Mouse (Mus musculus) thymus, postnatal 36 days (tissue): ENCODE measurements around the gene Olfr221.

Experiments
- DNase-seq, 2 experiments: peaks; one replicate each; pipeline ENCODE4 v3.0.0; 2022; ENCODE audit warnings: mixed read lengths in 2 of 2

Olfr221 gene

DNA sequence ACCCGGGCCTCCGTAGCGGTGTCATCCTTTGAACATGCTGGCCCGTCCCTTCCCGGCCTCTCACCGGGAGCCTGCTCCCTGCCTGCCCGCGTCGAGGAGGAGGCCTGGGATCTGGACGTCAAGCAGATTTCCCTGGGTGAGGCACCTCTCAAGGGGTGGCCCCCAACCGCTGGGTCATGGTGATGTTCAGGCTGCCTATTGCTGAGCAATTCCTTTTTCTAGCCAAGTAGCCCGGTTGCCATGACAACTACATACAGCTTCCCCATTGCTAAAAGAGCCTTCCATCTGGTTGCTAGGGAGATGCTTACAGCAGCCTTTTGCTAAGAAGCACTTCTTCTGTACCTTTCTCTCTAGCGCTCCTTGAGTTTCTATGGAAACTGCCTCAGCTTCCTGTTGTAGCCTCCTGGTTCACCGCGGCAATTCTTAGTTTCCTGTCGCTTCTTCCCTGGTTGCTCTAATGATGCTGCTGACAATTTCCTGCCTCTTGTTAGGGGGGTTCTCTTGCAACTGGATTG lies 38.2 kb downstream of the Olfr221 start:
- peak in 1 of 2 experiments; percentile 45 for DNase-seq

DNA sequence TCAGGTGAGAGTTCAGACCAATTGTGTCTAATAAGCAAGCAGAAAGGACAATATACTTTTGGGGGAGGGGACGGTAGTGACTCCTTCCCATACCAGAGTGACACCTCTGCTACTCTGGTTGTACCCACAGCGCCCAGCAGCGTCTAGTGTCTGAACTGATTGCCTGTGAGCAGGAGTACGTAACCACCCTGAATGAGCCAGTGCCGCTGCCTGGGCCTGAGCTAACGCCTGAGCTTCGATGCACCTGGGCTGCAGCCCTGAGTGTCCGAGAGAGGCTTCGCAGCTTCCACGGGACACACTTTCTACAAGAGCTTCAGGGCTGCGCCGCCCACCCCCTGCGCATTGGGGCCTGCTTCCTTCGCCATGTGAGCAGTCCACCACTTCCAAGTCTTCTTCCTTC lies 44.8 kb downstream of the Olfr221 start:
- peak in 1 of 2 experiments; percentile 4 for DNase-seq

DNA sequence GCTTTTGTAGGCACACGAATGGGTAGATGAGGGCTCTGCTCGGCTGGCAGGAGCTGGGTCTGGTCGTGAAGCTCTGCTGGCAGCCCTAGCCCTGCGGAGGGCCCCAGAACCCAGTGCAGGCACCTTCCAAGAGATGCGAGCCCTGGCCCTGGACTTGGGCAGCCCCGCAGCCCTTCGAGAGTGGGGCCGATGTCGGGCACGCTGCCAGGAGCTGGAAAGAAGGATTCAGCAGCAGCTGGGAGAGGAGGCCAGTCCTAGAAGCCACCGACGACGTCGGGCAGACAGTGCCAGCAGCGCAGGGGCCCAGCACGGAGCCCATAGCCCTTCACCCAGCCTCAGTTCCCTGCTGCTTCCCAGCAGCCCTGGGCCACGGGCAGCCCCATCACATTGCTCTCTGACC lies 45.4 kb downstream of the Olfr221 start:
- peak in 1 of 2 experiments; percentile 6 for DNase-seq

DNA sequence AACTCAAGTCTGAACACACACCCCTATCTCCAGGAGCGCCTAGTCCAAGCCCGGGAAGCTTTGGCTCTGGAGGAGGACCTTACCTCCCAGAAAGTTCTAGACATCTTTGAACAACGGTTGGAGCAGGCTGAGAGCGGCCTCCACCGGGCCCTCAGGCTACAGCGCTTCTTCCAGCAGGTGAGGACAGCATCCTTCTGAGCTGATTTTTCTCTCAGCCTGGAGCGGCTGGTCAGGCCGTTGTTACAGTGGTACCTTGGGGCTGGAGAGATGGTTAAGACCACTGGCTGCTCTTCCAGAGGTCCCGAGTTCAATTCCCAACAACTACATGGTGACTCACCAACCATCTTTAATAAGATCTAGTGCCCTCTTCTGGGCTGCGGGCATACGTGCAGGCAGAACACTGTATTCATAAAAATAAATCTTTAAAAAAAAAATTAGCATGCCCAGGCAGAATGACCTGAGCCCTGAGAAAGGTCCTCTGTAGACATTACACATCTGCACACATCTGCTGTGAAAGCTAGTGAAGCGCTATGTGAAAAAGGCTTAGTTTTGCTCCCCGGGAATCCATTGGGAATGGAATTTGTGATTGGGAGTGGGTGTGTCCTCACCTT lies 45.9 kb downstream of the Olfr221 start:
- DNase-seq: no peak

DNA sequence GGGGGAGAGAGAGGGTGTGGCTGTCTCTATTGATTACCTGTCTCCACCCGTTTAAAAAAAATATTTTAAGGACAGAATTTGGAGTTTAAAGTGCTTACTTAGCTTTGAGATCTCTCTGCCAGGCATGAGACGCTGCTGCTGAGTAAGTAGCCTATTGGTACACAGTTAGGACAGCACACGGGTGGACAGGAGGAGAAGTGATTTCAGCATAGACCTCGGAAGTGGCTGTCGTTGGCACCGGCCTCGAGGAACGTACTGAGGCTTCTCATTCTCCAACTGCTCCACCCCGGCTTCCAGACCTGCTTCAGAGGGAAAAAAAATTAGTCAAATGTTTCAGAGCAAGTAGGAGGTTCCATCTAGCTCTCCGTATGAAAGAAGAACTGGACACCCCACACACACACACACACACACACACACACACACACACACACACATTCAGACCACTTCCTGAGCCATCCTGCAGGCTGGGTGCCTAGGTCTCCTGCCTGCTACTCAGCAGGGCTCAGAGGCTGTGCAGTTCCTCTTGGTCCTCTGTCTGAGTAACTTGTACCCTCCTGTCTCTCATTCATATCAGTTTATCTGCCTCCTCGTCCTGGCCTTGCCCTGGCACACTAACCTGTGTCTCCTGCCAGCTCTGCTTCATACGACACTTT lies 46.9 kb downstream of the Olfr221 start:
- DNase-seq: no peak

DNA sequence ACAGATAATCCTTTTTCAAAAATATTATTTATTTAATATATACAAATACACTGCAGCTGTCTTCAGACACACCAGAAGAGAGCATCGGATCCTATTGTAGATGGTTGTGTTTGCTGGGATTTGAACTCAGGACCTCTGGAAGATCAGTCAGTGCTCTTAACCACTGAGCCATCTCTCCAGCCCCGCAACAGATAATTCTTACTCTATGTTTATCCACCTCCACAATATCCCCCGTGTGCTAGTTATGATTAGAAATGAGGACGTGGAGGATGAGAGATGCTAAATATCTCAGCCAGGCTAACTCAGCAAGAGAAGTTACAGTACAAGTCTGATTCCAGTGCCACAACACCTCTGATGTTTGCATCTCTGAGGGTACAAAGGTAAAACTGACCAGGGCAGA lies 47.8 kb downstream of the Olfr221 start:
- DNase-seq: no peak

DNA sequence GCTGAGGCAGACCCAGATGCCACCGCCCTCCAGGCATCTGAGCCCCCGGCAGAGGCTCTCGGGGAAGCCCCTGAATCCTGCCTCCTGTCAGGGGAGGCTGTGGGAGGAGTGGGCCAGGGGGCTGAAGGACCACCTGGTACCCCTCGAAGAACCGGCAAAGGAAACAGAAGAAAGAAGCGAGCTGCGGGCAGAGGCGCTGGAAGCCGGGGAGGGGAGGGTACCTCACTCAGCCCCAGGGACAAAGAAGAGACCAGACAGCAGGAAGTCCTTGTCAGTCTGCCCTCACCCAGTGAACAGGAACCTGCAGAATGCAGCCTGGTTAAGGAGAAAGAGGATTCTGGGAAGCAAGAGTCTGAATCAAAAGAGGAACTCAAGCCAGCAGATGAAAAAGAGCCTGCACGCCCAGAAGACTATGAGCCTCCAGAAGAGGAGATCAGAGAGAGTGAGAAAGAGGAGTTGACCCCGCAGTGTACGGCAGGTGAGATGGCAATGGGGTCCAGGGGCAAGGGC lies 52.7 kb downstream of the Olfr221 start:
- peak in 1 of 2 experiments; percentile 22 for DNase-seq

DNA sequence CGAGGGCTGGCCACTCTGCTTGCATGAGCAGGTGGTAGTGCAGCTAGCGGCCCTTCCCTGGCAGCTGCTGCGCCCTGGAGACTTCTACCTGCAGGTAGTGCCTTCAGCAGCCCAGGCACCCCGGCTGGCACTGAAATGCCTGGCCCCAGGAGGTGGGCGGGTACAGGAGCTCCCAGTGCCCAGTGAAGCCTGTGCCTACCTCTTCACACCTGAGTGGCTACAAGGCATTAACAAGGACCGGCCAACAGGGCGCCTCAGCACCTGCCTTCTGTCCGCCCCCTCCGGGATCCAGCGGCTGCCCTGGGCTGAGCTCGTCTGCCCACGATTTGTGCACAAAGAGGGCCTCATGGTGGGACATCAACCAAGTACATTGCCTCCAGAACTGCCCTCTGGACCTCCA lies 53.5 kb downstream of the Olfr221 start:
- no peak for DNase-seq

DNA sequence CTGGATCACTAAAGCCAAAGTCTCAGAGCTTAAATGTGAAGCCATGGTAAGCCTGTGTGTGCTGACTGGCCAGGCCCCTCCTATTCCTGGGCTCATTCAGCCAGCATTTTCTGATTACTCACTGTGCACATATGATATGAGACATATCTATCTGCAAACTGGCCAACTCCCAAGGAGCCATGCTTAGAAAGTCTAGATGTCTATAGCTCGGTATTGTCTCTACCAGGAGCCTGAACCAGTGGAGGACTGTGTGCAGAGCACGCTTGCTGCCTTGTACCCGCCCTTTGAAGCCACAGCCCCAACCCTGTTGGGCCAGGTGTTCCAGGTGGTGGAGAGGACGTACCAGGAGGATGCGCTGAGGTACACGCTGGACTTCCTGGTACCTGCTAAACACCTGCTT lies 55.1 kb downstream of the Olfr221 start:
- DNase-seq: no peak

DNA sequence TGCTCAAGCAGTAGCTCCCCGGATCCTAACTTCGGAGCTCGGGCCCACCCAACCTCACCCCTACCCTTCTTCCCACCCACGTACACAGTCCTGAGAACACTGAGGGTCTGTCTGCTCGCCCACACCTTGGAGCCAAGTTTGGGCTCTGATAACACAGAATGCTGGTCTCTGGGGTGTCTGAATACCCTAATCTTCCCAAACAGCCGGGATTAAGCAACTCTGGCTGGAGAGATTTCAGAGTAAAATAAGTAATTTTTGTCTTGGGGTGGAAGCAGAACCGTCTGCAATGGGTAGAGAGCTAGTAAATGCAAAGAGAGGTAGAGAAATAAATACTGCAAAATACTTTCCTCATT lies 56.1 kb downstream of the Olfr221 start:
- DNase-seq: no peak

DNA sequence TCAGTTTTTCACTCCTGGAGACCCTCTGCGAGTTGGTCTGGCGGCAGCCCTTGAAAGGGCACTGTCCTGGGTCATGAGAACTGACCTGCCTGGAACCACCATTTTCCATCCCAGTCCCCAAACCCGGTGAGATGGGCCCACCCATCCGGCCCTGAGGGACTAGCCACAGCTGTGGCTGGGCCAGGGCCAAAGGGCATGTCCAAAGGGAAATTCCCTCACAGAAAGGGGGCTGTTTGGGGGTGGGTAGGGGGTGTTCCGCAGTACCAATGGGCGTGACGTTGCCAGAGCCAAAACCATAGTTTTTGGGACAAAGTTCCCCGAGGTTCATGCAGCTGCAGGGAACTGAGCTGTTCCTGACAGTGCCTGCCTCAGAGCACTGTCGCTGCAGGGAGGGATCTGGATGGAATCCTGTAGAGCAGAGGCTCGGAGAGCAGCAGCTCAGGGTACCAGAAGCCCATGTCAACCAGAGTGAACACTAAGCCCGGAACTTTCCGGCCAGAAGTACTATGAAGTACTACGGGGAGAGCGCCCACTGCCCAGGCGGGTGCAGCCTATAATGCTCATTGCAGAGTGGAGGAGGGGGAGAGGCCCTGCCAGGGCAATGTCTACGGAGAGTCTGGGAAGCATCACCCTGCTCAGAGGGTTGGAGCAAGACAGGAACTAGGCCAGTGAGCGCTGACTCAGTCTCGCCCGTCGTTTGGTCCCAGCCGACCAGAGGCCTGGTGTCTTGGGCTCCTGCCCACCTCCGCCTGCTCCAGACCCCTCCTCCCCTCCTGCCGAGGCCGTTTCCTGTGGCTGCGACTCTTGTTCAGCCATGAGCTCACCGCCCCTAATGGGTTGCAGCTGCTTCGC lies 56.7 kb downstream of the Olfr221 start:
- DNase-seq: peak; percentile 36 to 50

DNA sequence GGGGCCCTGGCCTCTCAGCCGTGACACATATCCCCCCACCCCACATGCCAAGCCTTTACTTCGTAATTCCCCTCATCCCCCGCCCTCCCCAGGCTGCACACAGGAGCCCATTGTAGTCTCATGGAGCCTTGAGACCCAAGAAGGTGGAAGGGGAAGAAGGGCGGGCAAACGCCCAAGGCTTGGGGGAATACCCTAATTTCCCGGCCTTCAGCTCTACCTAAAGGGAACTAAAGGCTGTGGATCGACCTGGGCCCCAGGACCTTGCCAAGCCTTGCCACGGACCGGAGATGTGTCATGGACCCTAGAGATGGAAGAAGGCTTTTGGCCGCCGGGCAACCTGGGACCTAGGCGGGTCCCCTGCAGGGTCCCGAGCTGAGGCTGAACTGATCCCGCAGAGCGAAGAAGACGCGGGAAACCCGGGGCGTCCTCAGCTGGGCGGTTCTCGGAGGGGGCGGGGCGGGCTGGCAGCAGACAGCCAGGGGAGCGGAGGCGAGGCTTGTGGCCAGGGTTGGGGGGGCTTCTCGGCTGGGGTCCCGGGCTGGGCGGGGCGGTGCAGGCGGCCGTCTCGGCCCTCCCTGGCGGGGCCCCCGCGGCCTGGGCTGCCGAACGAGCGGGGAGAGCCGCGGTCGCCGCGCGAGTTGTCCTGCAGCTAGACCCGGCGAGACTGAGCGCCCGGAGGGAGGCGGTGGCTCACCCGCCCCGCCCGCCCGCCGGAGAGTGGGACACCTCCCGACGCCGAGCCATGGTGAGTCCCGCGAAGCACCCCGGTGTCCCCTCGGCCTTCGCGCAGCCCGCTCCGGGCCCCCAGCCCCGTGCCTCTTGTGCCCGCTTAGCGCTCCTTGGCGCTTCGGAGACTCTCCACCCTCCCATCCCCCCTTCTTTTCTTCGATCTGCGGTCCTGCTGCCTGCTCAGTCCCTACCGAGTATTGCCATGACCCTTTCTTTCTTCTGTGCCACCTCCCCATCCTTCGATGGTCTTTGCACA lies 57.7 kb downstream of the Olfr221 start, which contains the start of gene Arhgef40:
Arhgef40 (plus strand) TSS at position 473 of the 985 bp plus-strand sequence.
- DNase-seq: peak; percentile 68 to 72
